ENCODE assay signal across 10 mouse cellular contexts in genomic region chr15:101141061-101141541, GRCm38 (mm10). TPM values are rescaled to one million over a fixed set of nuclear protein-coding genes. Genes with fewer than 3 reads are reported as not detected.
DNase-seq lines count a peak whose midpoint lies in the region; ATAC-seq and TF ChIP-seq lines count a peak whose summit lies in the region.
"Had no signal": no experiment of that assay in that cellular context is flagged by ENCODE, and none has a peak within 500 bp of the region (broad histone marks: within the 10 kb centered on the region; RNA-seq: fewer than 3 reads in every experiment).

No protein-coding gene starts in this region.

- H3K4me3 ChIP-seq in brown adipose tissue, adult 24 weeks (ENCODE audit: insufficient read depth, low read depth, low read length) = no peak overlapping the region
- H3K4me3 ChIP-seq in heart, embryonic 13.5 days = no peak overlapping the region; the same call in 1 of the 2 replicates
- no peak overlapping the region for H3K4me3 ChIP-seq in kidney, postnatal 0 days (replicated peaks; ENCODE audit: low read depth, low read length)

- H3K4me1 ChIP-seq in brown adipose tissue, adult 24 weeks (ENCODE audit: control insufficient read depth, insufficient read depth, insufficient read length, low read length) = peaks cover 5% of the 10 kb centered on the region
- H3K4me1 ChIP-seq in heart, embryonic 13.5 days = peaks cover 74% of the 10 kb centered on the region
- peaks cover 45% of the 10 kb centered on the region for H3K4me1 ChIP-seq in kidney, postnatal 0 days (replicated peaks; ENCODE audit: insufficient read depth, low read length)

- no peak for TF ChIP-seq CTCF in kidney, postnatal 0 days (IDR thresholded peaks at IDR 0.05; ENCODE audit: low read depth)

- WGBS in heart, embryonic 13.5 days = 4% methylated on average over 12 of the region's 14 CpGs
- 3% methylated on average over 14 of the region's 14 CpGs for WGBS in kidney, postnatal 0 days

- peaks cover 13% of the 10 kb centered on the region for H3K27me3 ChIP-seq in heart, embryonic 13.5 days (replicated peaks)
- no peaks in the 10 kb centered on the region for H3K27me3 ChIP-seq in kidney, postnatal 0 days (ENCODE audit: insufficient read depth, low read length)

- H3K9ac ChIP-seq in heart, embryonic 13.5 days = peak overlapping the region; percentile 52; the same call in 1 of the 2 replicates
- no peak overlapping the region for H3K9ac ChIP-seq in kidney, postnatal 0 days (ENCODE audit: low read depth, low read length)

- no peaks in the 10 kb centered on the region for H3K9me3 ChIP-seq in heart, embryonic 13.5 days
- no peaks in the 10 kb centered on the region for H3K9me3 ChIP-seq in kidney, postnatal 0 days (replicated peaks; ENCODE audit: low read length)

- peaks cover 7% of the 10 kb centered on the region for H3K36me3 ChIP-seq in heart, embryonic 13.5 days
- H3K36me3 ChIP-seq in kidney, postnatal 0 days (ENCODE audit: insufficient read depth, low read length) = 0 out of 2 replicates have a peak, but pooled peaks cover 2% of the 10 kb centered on the region
- H3K36me3 ChIP-seq: G1E had no signal

- peak overlapping the region; percentile 40 for H3K4me2 ChIP-seq in heart, embryonic 13.5 days
- H3K4me2 ChIP-seq in kidney, postnatal 0 days (ENCODE audit: low read length) = peak overlapping the region; percentile 13; the same call in 1 of the 2 replicates

- peak; percentile 98 for DNase-seq in heart, adult 11 months
- DNase-seq in heart, postnatal 25 days (ENCODE audit: low spot score) = no peak
- DNase-seq in kidney, postnatal 0 days (ENCODE audit: low spot score) = peak; percentile 73
- DNase-seq in frontal cortex, postnatal 14 days (ENCODE audit: low spot score in 2 of 2) = no peak
- no peak for DNase-seq in layer of hippocampus, adult 8-10 months (ENCODE audit: low spot score in 2 of 2)

- H3K27ac ChIP-seq in brown adipose tissue, adult 24 weeks (replicated peaks; ENCODE audit: low read depth, low read length) = peak overlapping the region; percentile 1
- 0 out of 2 replicates have a peak overlapping the region, but pooled peaks have one; percentile 4 for H3K27ac ChIP-seq in heart, embryonic 13.5 days (replicated peaks)
- H3K27ac ChIP-seq in kidney, postnatal 0 days = peak overlapping the region; percentile 54; the same call in 1 of the 2 replicates
- H3K27ac ChIP-seq: macrophage had no signal

- intact Hi-C loops in heart, postnatal 25 days (cut with DNase I) = no loop called here

- peak; percentile 53; the same call in 1 of the 2 replicates for ATAC-seq in heart, embryonic 13.5 days (ENCODE audit: extremely low read depth, insufficient number of reproducible peaks, low FRiP score, low TSS enrichment)
- peak; percentile 67 for ATAC-seq in kidney, postnatal 0 days (replicated peaks; ENCODE audit: low FRiP score, low read depth)
- ATAC-seq in megakaryocyte, adult 5-6 weeks (ENCODE audit: poor library complexity, severe bottlenecking) = peak; percentile 33

RNA-seq across cellular contexts. Expression of gene Acvrl1, which starts 12.8 kb away (rescaled TPM):
- 10 to 100 TPM; 23.2 to 31.5 TPM for total RNA-seq in heart, postnatal 25 days (2021)
- 9.4 and 13.7 TPM in 2 replicates for polyA plus RNA-seq in brown adipose tissue, adult 24 weeks (2012; ENCODE audit: insufficient read depth, insufficient read length, missing spikeins)
- 7.0 and 7.4 TPM in 2 replicates for polyA plus RNA-seq in heart, embryonic 13.5 days (2015; fragmentation: Nextera tagmentation; extraction: Ambion mirVana)
- polyA plus RNA-seq in kidney, postnatal 0 days (2015; fragmentation: Nextera tagmentation; extraction: Ambion mirVana) = 16.9 and 17.8 TPM in 2 replicates
- total RNA-seq in megakaryocyte, adult 5-6 weeks (2015) = 6.9 and 8.2 TPM in 2 replicates
- total RNA-seq in megakaryocyte, adult 5-6 weeks (2017) = 27.6 and 34.9 TPM in 2 replicates
- 10 to 100 TPM; 14.1 to 16.5 (median 14.9) TPM for total RNA-seq in layer of hippocampus, adult 8-10 months (2022)

RNA-seq across cellular contexts. Expression of gene Ankrd33, which starts 25.5 kb away (rescaled TPM):
- not detected for total RNA-seq in heart, postnatal 25 days (2021)
- polyA plus RNA-seq in brown adipose tissue, adult 24 weeks (2012; ENCODE audit: insufficient read depth, insufficient read length, missing spikeins) = not detected in 2 replicates
- not detected in 2 replicates for polyA plus RNA-seq in heart, embryonic 13.5 days (2015; fragmentation: Nextera tagmentation; extraction: Ambion mirVana)
- polyA plus RNA-seq in kidney, postnatal 0 days (2015; fragmentation: Nextera tagmentation; extraction: Ambion mirVana) = not detected in 2 replicates
- total RNA-seq in megakaryocyte, adult 5-6 weeks (2015) = not detected in 2 replicates
- not detected in 2 replicates for total RNA-seq in megakaryocyte, adult 5-6 weeks (2017)
- total RNA-seq in layer of hippocampus, adult 8-10 months (2022) = under 1 TPM in 1 of 4 experiments, not detected in 3; 0.25 TPM
- total RNA-seq: G1E had no signal
- polyA plus RNA-seq: G1E, macrophage had no signal

RNA-seq across cellular contexts. Expression of gene Acvr1b, which starts 32.8 kb away (rescaled TPM):
- total RNA-seq in heart, postnatal 25 days (2021) = 10 to 100 TPM; 11.7 to 14.5 TPM
- polyA plus RNA-seq in brown adipose tissue, adult 24 weeks (2012; ENCODE audit: insufficient read depth, insufficient read length, missing spikeins) = 3.1 and 3.2 TPM in 2 replicates
- 5.4 and 6.0 TPM in 2 replicates for polyA plus RNA-seq in heart, embryonic 13.5 days (2015; fragmentation: Nextera tagmentation; extraction: Ambion mirVana)
- polyA plus RNA-seq in kidney, postnatal 0 days (2015; fragmentation: Nextera tagmentation; extraction: Ambion mirVana) = 5.8 and 6.4 TPM in 2 replicates
- total RNA-seq in megakaryocyte, adult 5-6 weeks (2015) = 7.4 and 7.7 TPM in 2 replicates
- total RNA-seq in megakaryocyte, adult 5-6 weeks (2017) = 15.2 and 17.1 TPM in 2 replicates
- 10 to 100 TPM; 81.2 to 96.0 (median 85.4) TPM for total RNA-seq in layer of hippocampus, adult 8-10 months (2022)
- polyA plus RNA-seq: G1E had no signal

Comparison
In these comparisons a context has a peak if more than half of its experiments do, and no peak if none do; other contexts are left out.
1. DNase-seq: peak in heart, adult 11 months (single experiment) and kidney, postnatal 0 days (single experiment); none in heart, postnatal 25 days (single experiment), frontal cortex, postnatal 14 days (0 of 2) and layer of hippocampus, adult 8-10 months (0 of 2).
2. H3K27ac ChIP-seq: peak in every context shown above with its lines; median percentile 54 in kidney, postnatal 0 days; 4 in heart, embryonic 13.5 days; 1 in brown adipose tissue, adult 24 weeks.
3. RNA of gene Acvr1b, which starts 32.8 kb away (total RNA-seq): 81.2 to 96.0 TPM in layer of hippocampus, adult 8-10 months; 7.4 to 17.1 TPM in megakaryocyte, adult 5-6 weeks and 11.7 to 14.5 TPM in heart, postnatal 25 days; every median in the first group is over 4 times any median in the second.
4. Peak in every context shown above with its lines, with median percentiles within 50 percentile points of each other: ATAC-seq.